Mouse (Mus musculus): ENCODE data around the gene Fhdc1. TPM values are rescaled to one million over a fixed set of nuclear protein-coding genes. Genes with fewer than 3 reads are reported as not detected.

The Fhdc1 gene
- total RNA-seq, 1 experiment from 2014 or later: 2.0 TPM

DNA sequence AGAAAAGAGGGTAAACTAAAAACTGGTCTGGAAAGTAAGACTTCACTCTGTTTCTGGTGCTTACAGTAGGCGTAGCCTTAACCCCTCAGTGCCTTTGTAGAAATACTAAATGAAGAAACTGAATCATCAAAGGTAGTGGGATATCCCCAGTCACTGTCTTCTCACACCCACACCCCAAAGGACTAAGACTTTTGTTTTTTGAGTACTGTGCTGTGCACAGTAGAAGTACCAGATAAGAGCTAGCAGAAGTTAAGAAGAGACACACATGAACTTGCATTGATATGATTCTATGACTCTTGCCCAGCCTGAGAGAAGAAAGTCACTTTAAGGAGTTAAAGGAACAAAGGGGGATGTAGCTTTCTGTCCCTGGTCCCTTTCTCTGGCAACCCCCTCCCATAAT is 2.7 kb downstream of the Fhdc1 start:
- ATAC-seq (ENCODE audit: extremely low read depth, insufficient number of reproducible peaks, low FRiP score, poor library complexity, severe bottlenecking): no peak

DNA sequence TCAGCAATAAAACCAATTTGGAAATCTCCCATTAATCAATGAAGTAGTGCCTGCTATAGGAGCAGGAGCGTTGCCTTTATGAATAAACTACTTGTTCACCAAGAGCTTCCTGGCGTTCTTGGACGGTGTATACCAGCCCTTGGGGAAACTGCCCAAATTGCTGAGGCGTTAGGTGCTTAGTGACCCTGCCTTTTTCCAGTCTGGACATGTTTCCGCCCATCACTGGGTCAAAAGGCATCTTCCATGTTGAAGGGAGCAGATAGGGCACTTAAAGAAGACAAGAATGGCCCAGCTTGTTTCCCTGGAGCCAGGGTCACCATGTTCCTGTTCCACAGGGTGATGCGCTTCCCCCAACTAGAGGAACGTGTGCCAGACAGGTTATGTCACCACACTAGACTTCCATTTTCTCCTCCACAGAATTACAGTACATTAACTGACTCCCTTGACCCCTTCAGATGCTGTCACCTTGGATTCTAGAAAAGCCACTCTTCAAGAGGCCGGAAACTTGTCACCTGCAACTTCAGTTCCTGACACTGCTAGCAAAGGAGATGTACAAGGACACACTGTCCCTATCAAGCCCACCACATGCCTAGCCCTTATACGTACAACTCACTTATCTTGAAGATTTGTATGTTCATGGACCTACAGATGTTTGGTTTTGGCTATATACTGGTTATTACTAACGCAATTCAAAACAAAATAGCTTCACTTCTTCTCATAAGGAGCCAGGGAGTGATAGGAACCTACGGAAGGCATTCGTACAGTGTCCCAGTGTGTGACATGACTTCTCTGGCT is 5.1 kb downstream of the Fhdc1 start:
- ATAC-seq (ENCODE audit: extremely low read depth, insufficient number of reproducible peaks, low FRiP score, poor library complexity, severe bottlenecking): no peak

DNA sequence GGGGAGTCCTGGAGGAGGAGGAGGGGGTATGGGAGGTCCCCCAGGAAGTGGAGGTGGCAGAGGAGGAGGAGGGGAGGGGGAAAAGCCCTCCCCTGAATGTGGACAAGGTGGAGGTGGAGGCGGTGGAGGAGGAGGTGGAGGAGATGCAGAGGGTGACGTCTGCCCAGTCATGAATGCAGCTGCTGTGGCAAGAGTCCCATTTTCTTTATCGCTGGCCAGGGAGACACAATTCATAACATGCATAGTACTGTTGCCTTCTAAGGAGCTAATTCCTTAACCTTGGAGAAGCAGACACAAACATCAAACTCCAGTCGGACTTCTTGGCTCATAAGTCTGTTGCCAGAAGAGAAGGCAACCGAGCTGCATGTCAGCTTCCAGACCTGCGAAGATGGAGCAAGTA is 5.8 kb downstream of the Fhdc1 start:
- no peak for ATAC-seq (ENCODE audit: extremely low read depth, insufficient number of reproducible peaks, low FRiP score, poor library complexity, severe bottlenecking)

DNA sequence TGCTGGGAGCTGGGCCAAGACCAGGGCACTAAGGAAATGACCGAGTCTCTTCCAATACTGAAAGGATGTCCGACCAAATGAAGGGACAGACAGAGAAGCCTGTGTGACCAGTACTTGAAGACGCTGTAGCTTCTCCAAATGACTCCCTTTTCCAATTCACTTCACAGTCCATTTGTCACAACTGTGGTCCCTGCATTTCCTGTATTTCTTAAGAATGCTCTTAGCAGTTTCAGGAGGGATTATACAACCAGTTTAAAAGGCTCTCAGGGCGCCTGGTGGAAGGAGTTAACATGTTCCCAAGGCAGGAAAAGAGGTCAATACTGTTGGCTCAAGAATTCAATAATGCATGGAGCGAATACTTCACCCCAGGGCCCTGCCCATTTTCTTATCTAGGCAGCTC is 7.3 kb downstream of the Fhdc1 start:
- ATAC-seq (ENCODE audit: extremely low read depth, insufficient number of reproducible peaks, low FRiP score, poor library complexity, severe bottlenecking): no peak

DNA sequence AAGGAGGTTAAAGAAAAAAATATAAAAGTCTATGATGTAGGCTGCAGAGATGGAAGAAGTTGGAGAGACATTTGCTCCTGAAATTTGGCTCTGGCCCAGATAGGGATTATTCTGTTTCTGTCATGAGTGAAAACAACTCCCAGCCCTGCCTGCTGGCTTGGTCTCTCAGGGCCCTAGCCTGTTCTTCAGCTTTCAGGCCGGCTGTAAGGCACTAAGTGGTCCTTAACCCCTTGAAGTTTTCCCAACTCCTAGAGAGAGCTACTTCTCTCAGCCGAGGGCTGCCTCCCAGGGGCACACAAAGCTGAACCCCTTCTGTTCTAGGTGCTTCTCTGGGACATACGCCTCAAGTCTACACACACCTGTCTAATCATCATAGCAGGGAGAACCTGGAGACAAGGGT is 7.7 kb downstream of the Fhdc1 start:
- ATAC-seq (ENCODE audit: extremely low read depth, insufficient number of reproducible peaks, low FRiP score, poor library complexity, severe bottlenecking): no peak

DNA sequence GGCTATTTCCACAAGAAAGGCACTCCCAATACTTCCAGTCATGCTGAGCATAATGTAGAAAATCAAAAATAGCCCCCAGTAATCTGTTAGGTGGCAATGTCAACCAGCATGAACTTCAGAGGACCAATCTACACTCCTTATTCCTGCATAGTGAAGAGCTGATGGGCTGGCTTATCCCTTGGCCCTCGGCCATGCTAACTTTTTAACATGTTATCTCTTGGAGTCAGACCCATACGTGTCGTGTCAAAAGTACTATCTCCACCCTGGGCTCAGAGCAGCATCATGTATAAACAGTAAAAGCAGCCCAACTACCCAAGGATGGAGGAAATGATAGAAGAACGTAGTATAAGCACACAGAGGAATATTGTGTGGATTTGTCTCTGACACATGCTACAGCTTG is 9.1 kb downstream of the Fhdc1 start:
- ATAC-seq (ENCODE audit: extremely low read depth, insufficient number of reproducible peaks, low FRiP score, poor library complexity, severe bottlenecking): no peak

DNA sequence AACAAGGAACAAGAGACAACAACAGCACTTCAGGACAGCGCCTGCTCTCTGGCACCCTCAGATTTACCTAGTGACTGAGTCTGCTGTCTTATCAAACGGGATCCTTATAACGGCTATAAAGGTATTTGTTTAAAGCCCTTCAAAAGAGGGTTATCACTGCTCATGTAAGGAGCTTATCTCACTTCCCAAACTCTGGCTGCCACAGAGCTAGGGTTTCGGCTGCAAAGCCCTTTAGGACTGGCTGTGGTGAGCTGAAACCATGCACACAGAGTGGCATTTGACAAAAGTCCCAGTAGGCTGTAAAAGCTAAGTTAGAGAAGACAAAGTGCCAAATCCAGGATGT is 12.1 kb downstream of the Fhdc1 start:
- ATAC-seq (ENCODE audit: extremely low read depth, insufficient number of reproducible peaks, low FRiP score, poor library complexity, severe bottlenecking): no peak

DNA sequence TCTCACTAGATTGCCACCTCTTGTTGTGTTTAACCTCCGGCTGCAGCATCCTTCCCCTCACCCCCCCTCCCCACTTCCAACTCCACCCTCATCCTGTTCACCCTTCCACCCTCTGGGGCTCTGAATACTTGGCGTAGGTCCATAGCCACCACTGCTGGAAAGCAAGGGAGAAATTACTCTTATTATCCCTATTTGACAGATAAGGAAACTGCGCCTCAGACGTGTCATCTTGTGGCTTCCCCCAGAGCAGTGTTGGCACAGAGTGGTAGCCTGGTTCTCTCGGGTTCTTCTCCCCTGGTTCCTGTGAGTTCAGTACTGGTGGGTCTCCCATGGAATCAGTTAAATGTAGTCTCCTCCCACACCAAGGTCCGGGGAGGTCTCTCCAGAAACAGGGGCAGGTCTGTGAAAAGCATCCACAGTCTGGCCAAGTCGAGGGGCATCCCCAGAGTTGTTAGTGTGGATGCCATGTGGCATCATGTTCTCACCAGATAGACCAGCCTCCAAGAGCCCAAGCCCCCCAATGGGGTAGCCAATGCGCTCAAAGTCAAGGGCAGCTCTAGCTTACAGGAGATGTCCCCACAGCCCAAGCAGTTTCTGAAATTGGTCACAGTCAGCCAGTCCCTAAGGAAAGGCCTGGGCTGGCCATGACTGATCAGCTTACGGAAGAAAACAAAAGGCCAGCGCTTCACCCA is 12.7 kb downstream of the Fhdc1 start:
- ATAC-seq (ENCODE audit: extremely low read depth, insufficient number of reproducible peaks, low FRiP score, poor library complexity, severe bottlenecking): no peak

DNA sequence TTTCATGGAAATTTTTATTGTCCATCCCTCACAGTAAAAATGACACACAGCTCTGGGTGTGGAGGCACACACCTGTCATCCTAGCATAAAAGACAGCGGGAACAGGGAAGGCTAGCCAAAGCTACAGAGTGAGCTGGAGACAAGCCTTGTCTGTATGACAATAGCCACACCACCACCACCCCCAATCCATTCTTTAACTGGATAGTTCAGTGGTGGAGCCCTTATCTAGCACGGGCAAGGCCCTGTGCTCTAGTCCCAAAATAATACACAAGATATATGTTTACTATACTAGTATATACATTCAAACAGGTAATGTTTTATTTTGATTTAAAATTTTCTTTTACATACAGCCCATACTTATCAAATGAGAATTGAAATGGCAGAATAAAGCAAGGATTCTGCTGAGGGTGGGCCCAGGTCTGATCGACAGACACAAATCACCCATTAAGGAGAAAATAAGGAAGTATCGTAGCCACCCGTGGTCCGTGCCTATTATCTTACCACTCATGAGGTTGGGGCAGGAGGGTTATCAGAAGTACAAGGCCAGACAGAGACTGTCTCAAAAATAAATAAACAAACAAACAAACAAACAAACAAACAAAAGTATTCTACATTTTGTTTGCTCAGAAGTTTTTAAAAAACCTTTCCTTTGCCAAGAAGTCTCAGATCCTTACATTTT is 14.3 kb downstream of the Fhdc1 start:
- ATAC-seq (ENCODE audit: extremely low read depth, insufficient number of reproducible peaks, low FRiP score, poor library complexity, severe bottlenecking): no peak

DNA sequence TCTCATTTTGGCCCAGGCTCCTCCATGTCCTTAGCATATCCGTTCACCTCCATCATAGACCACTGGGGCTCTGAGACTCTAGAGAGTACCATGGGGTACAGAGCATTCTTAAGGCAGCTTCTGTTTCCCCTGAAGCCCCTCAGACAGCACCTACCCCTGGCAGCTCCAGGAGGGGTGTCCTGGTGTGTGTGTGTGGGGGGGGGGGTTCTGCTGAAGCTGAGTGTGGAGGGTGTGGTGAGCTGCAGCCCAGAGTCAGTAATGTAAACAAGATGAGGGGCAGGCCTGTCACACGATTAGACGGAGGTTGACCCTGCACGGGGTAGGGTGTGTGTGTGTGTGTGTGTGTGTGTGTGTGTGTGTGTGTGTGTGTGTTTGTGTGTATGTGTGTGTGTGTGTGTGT is 18.5 kb downstream of the Fhdc1 start:
- ATAC-seq (ENCODE audit: extremely low read depth, insufficient number of reproducible peaks, low FRiP score, poor library complexity, severe bottlenecking): no peak

DNA sequence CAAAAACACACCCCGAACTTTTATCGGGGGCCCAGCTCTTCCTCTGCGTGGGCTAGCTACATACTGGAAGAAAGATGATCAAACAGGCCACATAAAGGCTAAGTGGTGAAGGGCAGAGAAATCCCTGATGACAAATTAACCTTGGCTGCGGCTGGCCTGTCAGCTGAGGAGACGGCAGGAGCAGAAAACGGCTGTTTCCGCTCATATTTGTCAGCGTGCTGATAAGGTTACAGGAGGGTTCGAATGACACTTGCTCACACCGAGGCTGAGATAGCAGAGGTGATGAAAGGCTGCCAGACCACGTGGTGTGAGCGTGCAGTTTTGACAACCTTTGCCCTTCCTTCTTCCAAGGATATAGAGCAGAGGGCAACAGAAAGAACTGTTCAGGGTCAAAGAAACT is 19.3 kb downstream of the Fhdc1 start:
- 0 out of 2 replicates have a peak, but pooled peaks have one; percentile 36 for ATAC-seq (ENCODE audit: extremely low read depth, insufficient number of reproducible peaks, low FRiP score, poor library complexity, severe bottlenecking)

DNA sequence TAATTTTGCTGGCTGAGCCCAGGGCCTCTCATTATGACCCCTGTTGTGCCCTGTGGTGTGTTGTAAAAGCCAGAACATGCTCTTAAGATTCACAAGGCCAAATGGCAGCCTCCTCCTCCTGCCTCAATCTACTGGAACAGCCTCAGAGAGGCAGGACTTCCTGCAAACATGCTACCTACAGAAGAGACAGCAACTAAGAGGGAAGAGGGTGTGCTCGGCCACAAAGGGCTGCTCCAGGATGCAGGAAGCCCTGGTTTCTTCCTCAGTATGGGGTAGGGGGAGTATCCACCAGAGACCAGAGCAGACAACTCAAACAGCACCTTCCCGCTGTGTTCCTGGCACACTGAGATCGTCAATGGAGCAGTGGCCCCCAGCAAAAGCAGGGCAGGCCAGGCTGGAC is 19.7 kb downstream of the Fhdc1 start:
- no peak for ATAC-seq (ENCODE audit: extremely low read depth, insufficient number of reproducible peaks, low FRiP score, poor library complexity, severe bottlenecking)

DNA sequence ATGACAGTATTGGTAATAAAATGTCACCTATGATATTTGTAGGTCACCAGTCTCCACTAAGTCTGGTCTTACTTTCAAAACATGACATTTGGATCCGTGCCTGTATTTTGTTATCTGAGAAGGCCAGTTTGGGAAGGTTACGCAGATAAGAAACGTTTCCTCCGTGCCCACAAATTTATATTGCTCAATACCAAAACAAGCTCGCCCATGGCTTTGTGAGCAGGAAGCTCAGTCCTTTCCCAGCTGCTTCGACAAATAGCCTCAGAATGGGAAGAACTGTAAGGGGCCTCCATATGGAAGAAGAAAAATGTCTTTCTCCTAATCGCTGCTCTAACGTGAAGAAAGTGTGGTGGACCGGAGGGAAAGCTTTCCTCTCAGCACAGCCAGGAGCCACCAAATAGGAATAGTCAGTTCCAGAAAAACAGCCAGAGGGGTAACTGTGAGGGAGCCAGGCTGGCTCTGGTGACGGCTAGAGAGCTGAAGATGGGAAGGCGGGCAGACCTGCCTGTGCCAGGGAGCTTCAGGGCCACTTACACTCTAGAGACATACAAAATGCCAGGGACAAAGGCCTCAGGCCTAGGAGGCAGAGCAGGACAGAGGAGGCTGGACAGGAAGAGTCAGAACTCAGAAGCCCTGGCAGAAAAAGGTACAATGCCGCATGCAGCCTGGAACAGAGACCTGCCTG is 24.4 kb downstream of the Fhdc1 start:
- ATAC-seq (ENCODE audit: extremely low read depth, insufficient number of reproducible peaks, low FRiP score, poor library complexity, severe bottlenecking): no peak

DNA sequence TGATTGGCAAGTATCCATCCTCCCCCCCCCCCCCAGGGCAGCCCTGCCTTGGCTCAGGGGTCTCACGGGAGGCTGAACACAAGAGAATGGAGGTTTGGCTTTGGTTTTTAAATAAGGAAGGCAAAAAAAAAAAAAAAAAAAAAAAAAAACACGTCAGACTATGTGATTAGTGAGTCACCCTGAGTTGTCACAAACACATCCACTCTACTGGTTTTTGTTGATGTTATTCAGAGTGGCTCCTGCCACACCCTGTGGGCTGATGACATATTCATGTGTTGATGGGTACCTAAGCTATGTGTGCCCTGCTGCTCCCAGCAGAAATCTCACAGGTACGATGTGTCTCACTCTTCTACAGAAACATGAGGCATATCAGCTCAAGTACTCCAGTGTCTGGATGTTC is 29.6 kb downstream of the Fhdc1 start:
- ATAC-seq (ENCODE audit: extremely low read depth, insufficient number of reproducible peaks, low FRiP score, poor library complexity, severe bottlenecking): no peak

DNA sequence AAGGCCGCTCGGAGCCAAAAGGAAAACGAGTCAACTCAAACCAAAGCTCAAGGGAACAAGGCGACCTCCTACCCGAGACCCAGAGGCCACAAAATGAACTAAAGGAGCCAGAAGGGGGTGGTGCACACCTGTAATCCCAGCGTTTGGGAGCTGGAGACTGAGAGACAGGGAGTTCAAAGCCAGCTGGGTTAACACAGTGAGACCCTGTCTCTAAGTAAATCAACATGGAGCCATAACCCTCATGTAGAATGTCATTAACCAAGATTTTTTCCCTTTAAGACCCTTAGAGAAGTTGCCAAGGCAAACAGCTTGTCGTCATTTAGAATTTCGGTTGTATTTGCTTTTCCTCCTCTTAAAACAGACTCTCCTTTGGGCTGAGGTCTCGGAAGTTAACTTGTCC is 31.2 kb downstream of the Fhdc1 start:
- no peak for ATAC-seq (ENCODE audit: extremely low read depth, insufficient number of reproducible peaks, low FRiP score, poor library complexity, severe bottlenecking)

DNA sequence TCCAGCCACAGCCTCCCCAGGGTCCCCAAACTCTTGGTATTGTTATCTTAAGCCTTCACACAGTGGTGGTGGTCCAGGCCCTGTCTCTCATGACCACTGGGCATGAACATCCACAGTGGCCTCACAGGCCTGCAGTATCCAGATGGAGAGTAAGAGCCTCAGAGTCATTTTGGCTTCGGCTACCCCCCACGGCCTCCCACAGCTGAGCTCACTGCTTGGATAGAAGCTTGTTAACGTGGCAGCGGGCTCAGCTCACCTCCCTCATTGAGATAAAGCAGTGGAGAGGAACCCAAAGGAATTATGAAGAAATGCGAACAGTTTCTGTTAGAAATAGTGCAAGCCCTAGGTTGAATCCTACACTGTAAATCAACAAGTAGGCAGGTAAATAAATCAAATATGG is 32.4 kb downstream of the Fhdc1 start:
- no peak for ATAC-seq (ENCODE audit: extremely low read depth, insufficient number of reproducible peaks, low FRiP score, poor library complexity, severe bottlenecking)

DNA sequence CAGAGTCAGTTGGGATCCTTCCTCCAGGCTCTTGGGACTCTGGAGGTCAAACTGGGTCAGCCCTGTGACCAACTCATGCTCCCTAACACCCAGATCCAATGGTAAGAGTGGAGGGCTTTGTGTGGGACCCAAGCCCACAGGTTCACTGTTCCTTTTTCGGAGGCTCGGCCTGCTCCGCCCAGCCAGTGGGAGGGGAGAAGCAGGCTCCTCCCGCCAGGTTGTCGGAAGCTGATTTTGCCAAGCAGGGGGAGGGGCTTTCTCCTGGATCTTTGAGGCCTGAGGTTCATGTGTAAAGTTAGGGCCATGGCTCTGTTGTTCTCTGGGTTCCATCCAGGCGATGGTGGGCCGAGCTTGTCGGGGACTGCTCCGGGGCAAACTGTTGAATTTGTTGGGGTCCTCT is 34.4 kb downstream of the Fhdc1 start:
- ATAC-seq (ENCODE audit: extremely low read depth, insufficient number of reproducible peaks, low FRiP score, poor library complexity, severe bottlenecking): no peak

DNA sequence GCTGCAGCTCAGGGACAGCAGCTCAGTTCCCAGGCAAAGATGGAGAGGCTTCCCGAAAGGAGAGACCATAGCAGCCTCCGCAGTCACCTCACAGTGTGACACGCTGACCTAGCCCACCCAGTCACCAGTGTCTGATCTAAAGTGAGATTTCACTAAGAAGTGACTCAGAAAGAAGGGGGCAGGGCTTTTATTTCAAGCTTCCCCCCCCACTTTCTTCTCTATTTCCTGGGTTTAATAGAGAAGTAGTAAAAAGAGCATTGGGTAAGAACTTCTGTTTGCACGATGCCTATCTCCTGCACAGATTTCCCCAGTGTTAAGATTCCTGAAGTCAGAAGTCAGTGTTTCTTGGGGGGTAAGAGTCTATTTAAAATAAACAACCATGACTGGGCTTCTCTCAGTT is 37.3 kb downstream of the Fhdc1 start:
- no peak for ATAC-seq (ENCODE audit: extremely low read depth, insufficient number of reproducible peaks, low FRiP score, poor library complexity, severe bottlenecking)

DNA sequence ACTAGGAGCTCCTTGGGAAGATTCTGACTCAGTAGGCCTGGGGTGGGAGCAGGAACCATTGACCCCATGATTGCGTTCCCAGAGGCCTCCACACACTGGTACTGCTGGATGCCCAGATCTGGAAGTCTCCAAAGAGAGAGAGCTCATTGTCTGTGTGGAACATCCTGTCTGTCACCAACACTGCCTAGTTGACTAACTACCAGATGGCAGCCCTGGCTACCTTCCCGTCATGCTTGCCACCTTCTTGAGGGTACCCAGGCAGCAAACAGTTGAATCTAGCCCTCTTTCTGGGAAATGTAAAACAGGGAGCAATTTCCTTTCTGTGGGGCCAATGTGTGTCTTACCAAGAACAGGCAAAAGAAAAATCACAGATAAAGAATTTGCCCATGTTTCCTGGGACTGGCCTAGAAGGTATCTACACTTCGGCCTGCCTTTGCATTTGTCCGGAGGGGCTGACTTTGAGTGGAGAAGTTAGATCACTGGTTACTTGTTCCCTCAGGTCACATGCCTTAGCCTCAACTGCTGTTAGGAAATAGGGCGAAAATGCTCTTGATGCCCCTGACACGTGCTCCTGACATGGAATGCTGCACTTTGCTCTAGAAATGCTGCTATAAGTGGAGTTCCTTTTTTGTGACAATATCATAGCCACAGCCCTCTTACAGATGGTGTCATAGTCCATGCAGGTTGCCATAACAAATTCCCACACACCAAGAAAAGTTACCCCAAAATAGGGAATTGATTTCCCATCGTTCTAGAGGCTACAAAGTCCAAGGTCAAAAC is 40.6 kb downstream of the Fhdc1 start:
- no peak for ATAC-seq (ENCODE audit: extremely low read depth, insufficient number of reproducible peaks, low FRiP score, poor library complexity, severe bottlenecking)

Measured in neutrophil, adult 5-6 weeks (primary cell).